Mouse (Mus musculus): ENCODE measurements around the gene Tspan5. TPM values are rescaled to one million over a fixed set of nuclear protein-coding genes. Genes with fewer than 3 reads are reported as not detected.
A peak's percentile ranks its signal among the peaks of the same experiment; 100 is the strongest.

Gene Tspan5
- polyA plus RNA-seq, 1 experiment from 2014 or later, result 15.0 TPM

DNA sequence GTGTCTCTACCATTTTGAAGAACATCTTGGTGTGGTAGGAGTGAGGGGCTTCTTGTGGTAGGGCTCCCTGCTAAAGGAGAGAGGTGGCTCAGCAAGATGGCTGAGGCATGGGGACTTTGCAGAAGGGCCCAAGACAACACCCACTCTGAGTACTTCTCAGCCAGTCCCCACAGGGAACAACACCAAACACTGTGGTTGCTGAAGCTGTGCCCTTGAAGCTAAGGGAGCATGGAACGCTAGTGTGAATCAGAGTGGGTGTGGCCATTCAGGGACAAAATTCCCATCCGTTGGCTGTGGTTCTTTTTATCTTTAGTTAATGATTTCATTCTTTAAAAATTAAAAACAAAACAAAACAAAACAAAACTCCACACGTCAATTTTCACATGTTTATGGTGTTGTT, 22.8 kb downstream of the Tspan5 start:
- Histone ChIP-seq H3K4me3 (no peak overlapping the region), H3K27ac (no peak overlapping the region), H3K9me3 (no peaks in the 10 kb centered on the region), H3K27me3 (ENCODE audit: insufficient read depth, poor library complexity, severe bottlenecking) (no peaks in the 10 kb centered on the region), H3K4me1 (peaks cover 25% of the 10 kb centered on the region), H3K36me3 (no peaks in the 10 kb centered on the region)
- WGBS, result 74% methylated on average over 3 of the region's 3 CpGs
- DNase-seq (ENCODE audit: low spot score), result no peak

DNA sequence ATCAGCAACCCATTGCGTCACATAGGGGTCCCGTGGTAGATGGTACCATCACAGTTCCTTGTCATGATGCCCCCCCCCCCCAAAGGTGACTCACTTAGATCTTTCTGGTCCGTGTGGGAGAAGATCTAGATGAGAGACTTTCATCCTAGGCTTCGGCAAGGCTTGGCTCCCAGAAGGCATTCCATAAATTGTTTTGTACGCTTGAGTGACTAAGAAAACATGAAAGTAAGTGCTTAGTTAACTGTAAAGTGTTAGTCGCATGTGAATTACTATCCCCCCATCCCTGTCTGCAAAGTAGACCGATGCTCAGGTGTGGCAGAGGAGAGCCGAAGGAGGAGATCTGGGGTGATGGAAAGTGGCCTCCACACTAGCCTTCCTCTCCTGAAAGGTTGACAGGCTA, 25.0 kb downstream of the Tspan5 start:
- DNase-seq (ENCODE audit: low spot score), result no peak
- Histone ChIP-seq H3K27ac (no peak overlapping the region), H3K4me3 (no peak overlapping the region), H3K4me1 (peaks cover 36% of the 10 kb centered on the region), H3K36me3 (no peaks in the 10 kb centered on the region), H3K9me3 (no peaks in the 10 kb centered on the region), H3K27me3 (ENCODE audit: insufficient read depth, poor library complexity, severe bottlenecking) (no peaks in the 10 kb centered on the region)
- WGBS, result 73% methylated on average over 8 of the region's 8 CpGs

DNA sequence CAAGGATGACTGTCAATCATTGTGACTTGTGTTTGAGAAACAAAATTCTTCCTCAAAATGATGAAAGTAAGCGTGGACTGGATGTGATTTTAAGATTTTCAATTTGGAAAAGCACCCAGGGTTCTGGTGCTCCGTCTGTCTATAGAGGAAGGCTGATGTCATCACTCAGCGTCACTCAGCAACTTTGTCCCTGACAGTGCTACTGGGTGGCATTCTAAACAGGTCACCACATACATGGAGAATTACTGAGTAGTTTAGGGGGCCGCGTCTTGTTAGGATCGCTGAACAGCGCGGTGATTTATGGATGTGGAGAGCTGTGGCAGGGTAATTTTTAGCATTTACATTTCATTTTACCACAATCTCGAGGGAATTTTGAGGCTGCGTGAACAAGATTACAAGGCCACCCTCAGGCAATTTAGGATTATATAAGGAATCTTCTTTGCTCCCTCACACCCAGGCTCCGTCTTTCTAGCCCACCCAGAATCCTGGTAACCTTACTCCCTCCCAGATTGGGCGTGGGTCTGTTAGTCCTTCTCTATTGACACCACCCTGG, 26.6 kb downstream of the Tspan5 start:
- Histone ChIP-seq H3K9me3 (no peaks in the 10 kb centered on the region), H3K27ac (no peak overlapping the region), H3K4me3 (no peak overlapping the region), H3K36me3 (no peaks in the 10 kb centered on the region), H3K27me3 (ENCODE audit: insufficient read depth, poor library complexity, severe bottlenecking) (no peaks in the 10 kb centered on the region), H3K4me1 (peaks cover 38% of the 10 kb centered on the region)
- WGBS, result 72% methylated on average over 12 of the region's 12 CpGs
- DNase-seq (ENCODE audit: low spot score), result no peak

DNA sequence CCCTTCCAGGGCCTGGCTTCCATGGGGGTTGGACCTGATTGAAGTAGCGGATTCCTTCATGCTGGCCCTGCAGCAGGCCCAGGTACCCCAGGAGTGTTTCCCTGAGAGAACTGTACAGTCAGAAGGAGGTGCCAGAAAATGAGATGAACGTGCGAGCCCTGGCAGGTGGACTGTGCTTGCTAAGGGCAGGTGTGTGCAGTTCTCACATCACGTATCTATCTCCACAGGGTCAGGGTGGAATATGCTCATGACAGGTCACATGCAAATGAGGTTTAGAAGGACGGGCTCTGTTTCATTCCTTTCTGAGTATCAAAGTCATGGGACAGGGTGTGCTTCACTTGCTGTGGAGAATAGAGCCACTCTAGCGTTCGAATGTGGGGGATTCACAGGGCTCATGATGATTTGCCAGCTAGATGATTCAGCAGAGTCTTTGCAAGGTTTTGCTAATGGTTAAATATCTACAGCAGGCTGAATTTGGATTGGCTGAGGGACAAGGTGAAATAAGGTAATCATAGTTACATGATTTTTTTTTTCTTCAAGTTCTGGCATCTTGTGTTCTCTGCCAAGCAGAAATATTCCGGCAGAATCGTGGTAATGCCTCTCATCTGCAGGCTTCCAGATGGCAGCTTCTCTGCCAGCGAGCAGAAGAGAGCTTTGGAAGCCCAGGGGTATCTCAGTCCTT, 28.8 kb downstream of the Tspan5 start:
- WGBS, result 87% methylated on average over 10 of the region's 10 CpGs
- H3K4me1 ChIP-seq, result peaks cover 36% of the 10 kb centered on the region

DNA sequence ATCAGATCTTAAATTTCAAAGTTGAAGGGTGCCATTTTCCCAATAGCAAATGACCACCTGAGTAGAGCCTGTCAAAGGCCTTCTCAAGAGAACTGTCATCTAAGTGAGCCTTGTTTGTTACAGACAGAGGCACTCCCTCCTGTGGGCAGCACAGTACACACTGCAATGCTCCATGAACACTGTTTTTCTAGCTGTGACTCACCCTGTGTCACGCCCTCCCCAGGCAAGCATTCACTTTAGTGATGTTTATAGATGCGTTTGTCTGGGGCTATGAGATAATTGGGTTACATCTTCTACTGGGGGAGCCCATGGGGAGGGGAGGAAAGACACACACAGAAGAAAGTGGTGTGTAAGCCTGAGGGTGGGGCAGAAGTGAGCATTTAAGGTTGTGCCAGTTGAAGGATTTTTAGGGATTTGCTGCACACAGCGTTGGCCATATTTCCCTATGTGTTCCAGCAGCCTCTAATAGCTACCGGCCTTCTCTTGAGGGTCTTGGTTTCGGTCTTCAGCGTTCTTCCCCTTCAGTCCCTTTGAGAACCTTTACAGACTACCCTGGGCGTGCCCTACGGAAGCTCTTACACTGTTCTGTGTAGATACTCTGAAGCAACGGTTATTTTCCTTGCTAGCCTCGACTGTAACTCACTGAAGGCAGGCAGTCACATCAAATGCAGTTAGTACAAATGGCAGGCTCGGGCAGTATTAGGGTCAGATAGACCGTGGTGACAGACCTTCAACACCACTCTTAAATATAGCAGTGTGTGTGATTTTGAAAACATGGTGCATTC, 29.7 kb downstream of the Tspan5 start:
- WGBS, result 76% methylated on average over 12 of the region's 12 CpGs
- no peak for DNase-seq (ENCODE audit: low spot score)
- Histone ChIP-seq H3K9me3 (no peaks in the 10 kb centered on the region), H3K4me1 (peaks cover 31% of the 10 kb centered on the region), H3K4me3 (no peak overlapping the region), H3K27ac (no peak overlapping the region), H3K27me3 (ENCODE audit: insufficient read depth, poor library complexity, severe bottlenecking) (no peaks in the 10 kb centered on the region), H3K36me3 (no peaks in the 10 kb centered on the region)

More for the DNA sequence above, 28.8 kb downstream of the Tspan5 start:
- no peak for DNase-seq (ENCODE audit: low spot score)
- Histone ChIP-seq H3K4me3 (no peak overlapping the region), H3K27ac (no peak overlapping the region), H3K27me3 (ENCODE audit: insufficient read depth, poor library complexity, severe bottlenecking) (no peaks in the 10 kb centered on the region), H3K36me3 (no peaks in the 10 kb centered on the region), H3K9me3 (no peaks in the 10 kb centered on the region)

DNA sequence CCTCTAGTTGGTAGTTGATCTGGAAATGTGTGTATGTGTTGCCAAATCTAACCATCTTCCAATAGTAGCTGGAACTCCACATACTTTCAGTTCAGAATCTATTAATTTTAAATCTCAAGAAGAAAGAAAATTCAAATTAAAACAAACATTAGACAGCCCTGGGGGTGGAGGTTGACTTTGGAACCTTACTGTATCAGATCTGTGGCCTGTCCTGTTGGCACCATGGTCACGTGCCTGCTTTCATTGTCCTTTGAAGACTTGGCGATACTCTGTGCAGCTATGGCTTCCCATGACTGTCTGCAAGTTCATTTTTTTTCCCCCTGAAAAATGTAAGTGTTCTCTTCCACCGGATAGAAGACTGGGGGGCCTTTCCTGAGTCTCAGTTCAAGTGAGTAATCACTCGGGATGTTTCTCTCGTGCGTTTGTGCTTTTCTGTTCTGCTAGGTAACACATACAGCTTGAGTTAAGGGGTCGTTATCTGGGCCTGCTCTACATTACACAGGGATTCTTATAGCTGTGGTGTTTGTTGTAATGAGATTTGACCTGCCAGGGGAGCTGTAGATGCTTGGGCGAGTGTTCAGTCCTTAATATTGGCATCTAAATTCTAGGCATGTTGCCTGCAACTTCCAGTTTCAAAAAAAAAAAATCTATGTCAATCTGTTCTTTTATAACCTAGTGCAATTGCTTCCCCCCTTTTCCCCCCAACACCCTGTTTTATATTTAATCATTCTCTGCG, 32.0 kb downstream of the Tspan5 start:
- Histone ChIP-seq H3K27ac (no peak overlapping the region), H3K4me1 (peaks cover 21% of the 10 kb centered on the region), H3K9me3 (no peaks in the 10 kb centered on the region), H3K27me3 (ENCODE audit: insufficient read depth, poor library complexity, severe bottlenecking) (no peaks in the 10 kb centered on the region), H3K36me3 (no peaks in the 10 kb centered on the region), H3K4me3 (no peak overlapping the region)
- 53% methylated on average over 9 of the region's 9 CpGs for WGBS
- DNase-seq (ENCODE audit: low spot score), result no peak

DNA sequence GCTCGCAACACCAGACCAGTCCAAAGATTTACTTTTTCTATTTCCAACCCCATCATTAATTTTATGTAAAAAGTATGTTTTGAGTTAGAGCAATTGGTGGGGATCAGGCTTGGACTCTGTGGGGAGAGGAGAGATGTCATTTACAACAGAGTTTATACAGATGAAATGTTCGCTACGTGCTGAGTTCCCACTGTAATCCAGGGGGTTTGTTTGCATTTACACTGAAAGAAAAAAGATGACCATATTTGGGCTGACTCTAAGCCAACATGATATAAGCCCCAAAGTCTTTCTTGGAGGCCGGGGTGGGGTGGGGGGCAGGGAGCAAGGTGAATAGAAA, 32.6 kb downstream of the Tspan5 start:
- no peaks in the 10 kb centered on the region for H3K27me3 ChIP-seq (ENCODE audit: insufficient read depth, poor library complexity, severe bottlenecking)
- 88% methylated on average over 4 of the region's 4 CpGs for WGBS
- no peak for DNase-seq (ENCODE audit: low spot score)
- H3K36me3 ChIP-seq, result no peaks in the 10 kb centered on the region
- no peak overlapping the region for H3K4me3 ChIP-seq
- H3K27ac ChIP-seq, result no peak overlapping the region
- H3K4me1 ChIP-seq, result peaks cover 21% of the 10 kb centered on the region
- no peaks in the 10 kb centered on the region for H3K9me3 ChIP-seq

DNA sequence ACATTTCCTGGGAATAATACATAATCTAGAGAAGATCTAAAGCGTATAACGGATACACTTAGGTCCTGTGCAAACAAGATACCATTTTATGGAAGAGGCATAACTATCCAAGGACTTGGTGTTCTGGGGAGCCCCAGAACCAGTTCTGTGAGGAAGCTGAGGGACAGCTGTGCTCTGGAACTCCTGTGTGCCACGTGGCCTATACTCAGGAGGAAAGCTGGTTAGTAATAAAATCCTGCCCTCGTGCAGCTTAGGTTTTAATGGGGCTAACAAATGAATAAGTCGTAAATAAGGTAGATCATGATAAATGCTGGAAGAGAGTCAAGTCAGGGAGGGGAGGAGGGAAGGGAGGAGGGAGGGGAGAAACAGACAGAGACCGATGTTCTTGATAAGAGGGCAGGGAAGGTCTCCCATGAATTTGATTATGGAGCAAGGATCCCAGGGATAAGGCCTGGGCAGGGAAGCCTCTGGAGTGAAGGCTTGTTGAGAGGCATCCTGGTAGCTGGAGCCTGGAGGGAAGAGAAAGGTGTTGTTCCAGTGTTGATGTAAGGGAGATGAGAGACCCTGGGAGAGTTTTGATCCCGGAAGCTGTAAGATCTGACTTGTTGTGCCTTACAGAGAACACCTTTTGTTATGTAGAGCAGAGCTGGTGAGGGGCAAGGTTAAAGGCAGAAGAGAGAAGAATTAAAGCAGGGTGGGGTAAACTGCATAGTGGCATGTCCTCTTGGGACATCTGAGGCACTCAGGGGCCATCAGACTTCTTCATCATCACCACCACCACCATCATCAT, 34.1 kb downstream of the Tspan5 start:
- no peaks in the 10 kb centered on the region for H3K9me3 ChIP-seq
- no peaks in the 10 kb centered on the region for H3K36me3 ChIP-seq
- DNase-seq (ENCODE audit: low spot score), result no peak
- peaks cover 20% of the 10 kb centered on the region for H3K4me1 ChIP-seq
- 62% methylated on average over 7 of the region's 7 CpGs for WGBS
- H3K27me3 ChIP-seq (ENCODE audit: insufficient read depth, poor library complexity, severe bottlenecking), result no peaks in the 10 kb centered on the region
- H3K27ac ChIP-seq, result no peak overlapping the region
- no peak overlapping the region for H3K4me3 ChIP-seq

DNA sequence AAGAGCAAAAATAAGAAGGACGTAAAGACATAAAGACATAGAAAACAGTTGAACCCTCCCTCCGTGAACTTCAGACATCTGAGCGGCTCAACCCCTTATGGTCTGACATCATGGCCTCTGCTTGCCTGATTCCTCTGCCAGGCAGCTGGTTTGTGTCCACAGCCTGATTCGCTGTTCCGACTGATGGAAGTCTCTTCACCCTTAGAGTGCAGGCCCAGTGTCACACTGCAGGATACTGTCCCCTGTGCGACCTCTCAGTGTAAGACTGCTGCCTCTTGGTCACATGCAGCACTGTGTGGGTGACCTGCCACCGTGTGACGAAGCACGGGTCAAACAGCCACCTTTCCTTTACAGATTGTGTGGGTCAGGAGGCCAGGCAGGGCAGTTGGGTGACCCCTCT, 39.5 kb downstream of the Tspan5 start:
- Histone ChIP-seq H3K4me3 (no peak overlapping the region), H3K36me3 (no peaks in the 10 kb centered on the region), H3K9me3 (no peaks in the 10 kb centered on the region), H3K27ac (peak overlapping the region; percentile 42; the same call in 1 of the 2 replicates), H3K27me3 (ENCODE audit: insufficient read depth, poor library complexity, severe bottlenecking) (no peaks in the 10 kb centered on the region), H3K4me1 (peaks cover 33% of the 10 kb centered on the region)
- no peak for DNase-seq (ENCODE audit: low spot score)
- WGBS, result 70% methylated on average over 9 of the region's 9 CpGs

DNA sequence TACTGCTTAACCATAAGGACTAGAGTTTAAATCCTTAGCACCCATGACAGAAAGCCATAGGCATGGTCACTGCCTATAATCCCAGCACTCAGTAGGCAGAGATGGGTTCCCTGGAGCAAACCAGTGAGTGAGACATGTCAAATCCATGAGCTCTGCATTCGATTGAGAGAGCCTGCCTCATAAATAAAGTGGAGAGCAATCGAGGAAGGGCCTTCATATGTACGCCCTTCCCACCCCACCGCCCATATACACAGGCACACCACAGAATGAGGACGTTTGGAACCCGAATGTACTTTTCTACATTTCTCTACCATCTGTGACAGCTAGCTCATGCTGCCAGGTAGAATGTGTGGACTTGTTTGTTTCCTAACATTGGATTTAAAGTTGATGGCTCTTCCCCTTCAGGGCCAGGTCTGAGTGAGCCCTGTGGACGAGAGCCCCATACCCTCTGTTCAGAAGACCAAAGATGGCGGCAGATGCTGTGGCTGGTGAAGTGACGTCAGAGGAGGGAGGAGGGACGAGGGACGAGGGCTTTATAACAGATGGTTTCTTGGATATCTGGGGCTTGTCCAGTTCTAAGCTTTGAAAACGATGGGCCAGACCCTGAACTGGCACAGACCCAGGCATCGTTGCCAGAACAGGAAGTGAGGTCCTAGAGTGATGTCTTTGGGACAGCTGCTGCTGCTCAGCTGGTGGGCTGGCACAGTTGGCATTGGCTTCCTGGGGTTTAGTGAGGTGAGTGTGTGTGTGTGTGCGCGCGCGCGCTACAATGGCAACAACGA, 42.1 kb downstream of the Tspan5 start:
- H3K4me1 ChIP-seq, result peaks cover 33% of the 10 kb centered on the region
- no peak overlapping the region for H3K27ac ChIP-seq
- H3K27me3 ChIP-seq (ENCODE audit: insufficient read depth, poor library complexity, severe bottlenecking), result no peaks in the 10 kb centered on the region
- no peaks in the 10 kb centered on the region for H3K36me3 ChIP-seq
- WGBS, result 87% methylated on average over 19 of the region's 19 CpGs
- H3K9me3 ChIP-seq, result no peaks in the 10 kb centered on the region
- H3K4me3 ChIP-seq, result no peak overlapping the region
- DNase-seq (ENCODE audit: low spot score), result no peak

DNA sequence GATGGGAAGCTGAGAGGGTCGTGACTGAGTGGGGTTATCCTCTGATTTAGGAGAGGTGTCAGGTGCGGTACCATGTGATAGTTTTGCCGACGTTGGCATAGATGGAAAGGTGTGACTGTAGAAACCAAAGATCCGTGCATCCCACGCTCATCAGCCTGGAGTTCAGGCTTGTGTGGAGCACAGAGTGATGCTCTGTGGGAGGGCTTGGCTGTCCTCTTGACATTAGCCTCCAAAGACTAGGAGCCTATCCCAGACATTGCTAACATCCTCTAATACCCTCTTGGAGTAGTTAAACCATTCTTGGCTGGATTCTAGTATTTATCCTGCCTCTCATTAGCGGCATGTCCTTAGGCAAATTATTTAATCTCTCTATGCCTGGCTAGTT, 42.6 kb downstream of the Tspan5 start:
- Histone ChIP-seq H3K4me1 (peaks cover 28% of the 10 kb centered on the region), H3K36me3 (no peaks in the 10 kb centered on the region), H3K4me3 (no peak overlapping the region), H3K27me3 (ENCODE audit: insufficient read depth, poor library complexity, severe bottlenecking) (no peaks in the 10 kb centered on the region), H3K27ac (no peak overlapping the region), H3K9me3 (no peaks in the 10 kb centered on the region)
- WGBS, result 90% methylated on average over 7 of the region's 7 CpGs
- no peak for DNase-seq (ENCODE audit: low spot score)

Data from heart, embryonic 10.5 days (tissue).